Mouse (Mus musculus): ENCODE results near the gene Gm17409. TPM values are rescaled to one million over a fixed set of nuclear protein-coding genes. Genes with fewer than 3 reads are reported as not detected.

Gene Gm17409
- polyA plus RNA-seq, 1 experiment: 0.15 TPM

DNA sequence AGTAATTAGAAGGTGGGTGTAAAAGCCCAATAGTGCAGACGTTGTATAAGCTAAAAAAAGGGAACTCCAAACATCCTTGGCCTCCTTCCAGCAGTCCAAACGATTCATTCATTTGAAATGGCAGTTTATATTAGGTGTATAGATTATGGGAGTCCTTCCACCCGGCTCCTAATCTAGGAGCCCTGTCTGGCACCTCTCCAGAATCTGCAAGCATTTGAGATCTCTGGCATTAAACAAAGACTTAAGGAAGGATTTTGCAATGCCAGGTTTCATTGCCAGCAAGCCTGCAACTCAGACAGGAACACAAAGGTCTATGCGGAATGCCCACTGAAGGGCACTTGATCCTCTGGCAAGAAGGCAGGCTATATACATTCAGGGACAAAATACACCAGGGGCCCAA, 15.2 kb downstream of the Gm17409 start:
- Histone ChIP-seq H3K4me1 (ENCODE audit: control insufficient read depth, insufficient read depth, low read length) (no peaks in the 10 kb centered on the region), H3K27ac (ENCODE audit: control insufficient read depth, insufficient read depth, low read depth, low read length) (no peak overlapping the region), H3K4me3 (ENCODE audit: control insufficient read depth, low read depth, low read length) (no peak overlapping the region), H3K36me3 (ENCODE audit: control insufficient read depth, insufficient read depth, low read length) (no peaks in the 10 kb centered on the region), H3K27me3 (ENCODE audit: control insufficient read depth, insufficient read depth, low read length) (no peaks in the 10 kb centered on the region)
- no peak for TF ChIP-seq POLR2A (IDR thresholded peaks at IDR 0.05; ENCODE audit: control insufficient read depth, low read depth, low read length)
- TF ChIP-seq CTCF (IDR thresholded peaks at IDR 0.05; ENCODE audit: control insufficient read depth, insufficient read depth, insufficient replicate concordance, low read depth, low read length): no peak

DNA sequence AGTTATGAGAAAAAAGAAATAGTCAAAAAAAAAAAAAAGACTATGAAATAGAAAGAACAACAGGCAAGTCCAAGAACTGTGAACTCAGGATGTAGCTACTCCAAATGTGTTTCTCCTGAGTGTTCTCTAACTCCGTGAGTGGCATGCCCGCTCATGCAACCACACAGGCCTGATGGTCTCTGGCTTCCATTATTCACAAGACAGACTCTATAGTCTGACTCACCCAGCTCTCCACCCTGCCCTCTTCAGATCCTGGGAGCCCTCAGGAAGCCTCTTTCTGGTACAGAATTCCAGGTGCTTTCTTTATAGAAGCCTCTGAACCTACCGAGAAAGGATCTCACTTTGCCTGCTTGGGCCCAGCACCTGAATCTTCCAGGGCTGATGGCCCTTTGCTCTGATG, 15.8 kb downstream of the Gm17409 start:
- Histone ChIP-seq H3K4me1 (ENCODE audit: control insufficient read depth, insufficient read depth, low read length) (no peaks in the 10 kb centered on the region), H3K27ac (ENCODE audit: control insufficient read depth, insufficient read depth, low read depth, low read length) (no peak overlapping the region), H3K36me3 (ENCODE audit: control insufficient read depth, insufficient read depth, low read length) (no peaks in the 10 kb centered on the region), H3K27me3 (ENCODE audit: control insufficient read depth, insufficient read depth, low read length) (no peaks in the 10 kb centered on the region), H3K4me3 (ENCODE audit: control insufficient read depth, low read depth, low read length) (no peak overlapping the region)
- TF ChIP-seq CTCF (IDR thresholded peaks at IDR 0.05; ENCODE audit: control insufficient read depth, insufficient read depth, insufficient replicate concordance, low read depth, low read length): no peak

DNA sequence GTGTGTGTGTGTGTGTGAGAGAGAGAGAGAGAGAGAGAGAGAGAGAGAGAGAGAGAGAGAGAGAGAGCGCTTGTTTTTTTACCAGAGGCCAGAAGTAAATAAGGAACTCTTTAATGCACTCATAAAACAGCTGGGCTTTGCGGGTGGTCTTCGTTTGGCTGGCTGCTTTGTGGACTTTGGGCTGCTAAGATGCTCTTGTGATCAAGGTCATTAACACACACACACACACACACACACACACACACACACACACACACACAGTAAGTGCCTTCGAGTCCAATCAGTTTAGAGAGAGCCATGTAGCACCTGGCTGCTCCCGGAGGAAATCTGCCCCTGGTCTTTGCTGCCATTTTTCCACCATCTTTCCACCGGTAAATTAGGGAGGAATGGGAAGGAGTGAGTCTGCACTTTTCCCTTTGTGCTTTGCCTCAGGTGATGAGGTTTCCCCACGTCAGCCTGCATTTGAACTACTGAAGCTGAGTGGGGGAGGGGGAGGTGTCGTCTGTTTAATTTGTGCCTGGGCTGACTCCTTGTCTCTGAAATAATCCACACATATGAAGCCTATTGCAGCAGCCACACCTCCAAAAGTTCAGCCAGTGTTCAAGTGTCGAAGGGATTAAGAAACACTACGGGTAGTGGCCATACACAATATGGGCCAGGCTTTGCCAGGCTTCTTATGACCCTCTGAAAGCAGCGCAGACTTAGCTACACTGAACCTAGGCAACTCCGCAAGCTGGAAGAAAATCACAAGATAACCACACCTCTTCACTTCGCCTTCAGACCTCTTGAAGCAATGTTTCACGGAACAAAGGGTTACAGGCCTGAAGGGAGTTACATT, 16.7 kb downstream of the Gm17409 start:
- TF ChIP-seq CTCF (IDR thresholded peaks at IDR 0.05; ENCODE audit: control insufficient read depth, insufficient read depth, insufficient replicate concordance, low read depth, low read length): no peak
- TF ChIP-seq POLR2A (IDR thresholded peaks at IDR 0.05; ENCODE audit: control insufficient read depth, low read depth, low read length): no peak
- H3K27me3 ChIP-seq (ENCODE audit: control insufficient read depth, insufficient read depth, low read length): no peaks in the 10 kb centered on the region
- no peak overlapping the region for H3K27ac ChIP-seq (ENCODE audit: control insufficient read depth, insufficient read depth, low read depth, low read length)

DNA sequence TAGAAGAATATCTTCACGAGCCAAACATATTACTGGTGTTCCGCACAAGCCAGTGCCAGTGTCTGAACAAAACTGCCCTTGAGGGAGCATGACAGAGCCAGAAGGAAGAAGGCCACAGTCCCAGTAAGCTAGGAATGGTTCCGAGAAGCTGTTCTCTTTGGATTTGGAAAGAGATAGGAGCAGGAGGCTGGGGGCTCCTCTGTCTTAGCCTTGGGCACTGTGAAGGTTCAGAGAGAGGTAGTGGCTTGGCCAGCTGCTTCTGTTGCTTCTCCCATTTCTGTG, 17.3 kb downstream of the Gm17409 start:
- Histone ChIP-seq H3K4me3 (ENCODE audit: control insufficient read depth, low read depth, low read length) (no peak overlapping the region), H3K4me1 (ENCODE audit: control insufficient read depth, insufficient read depth, low read length) (no peaks in the 10 kb centered on the region), H3K27ac (ENCODE audit: control insufficient read depth, insufficient read depth, low read depth, low read length) (no peak overlapping the region), H3K36me3 (ENCODE audit: control insufficient read depth, insufficient read depth, low read length) (no peaks in the 10 kb centered on the region), H3K27me3 (ENCODE audit: control insufficient read depth, insufficient read depth, low read length) (no peaks in the 10 kb centered on the region)
- TF ChIP-seq CTCF (IDR thresholded peaks at IDR 0.05; ENCODE audit: control insufficient read depth, insufficient read depth, insufficient replicate concordance, low read depth, low read length): no peak
- TF ChIP-seq POLR2A (IDR thresholded peaks at IDR 0.05; ENCODE audit: control insufficient read depth, low read depth, low read length): no peak

More for the DNA sequence above, 16.7 kb downstream of the Gm17409 start:
- Histone ChIP-seq H3K4me3 (ENCODE audit: control insufficient read depth, low read depth, low read length) (no peak overlapping the region), H3K4me1 (ENCODE audit: control insufficient read depth, insufficient read depth, low read length) (no peaks in the 10 kb centered on the region), H3K36me3 (ENCODE audit: control insufficient read depth, insufficient read depth, low read length) (no peaks in the 10 kb centered on the region)

DNA sequence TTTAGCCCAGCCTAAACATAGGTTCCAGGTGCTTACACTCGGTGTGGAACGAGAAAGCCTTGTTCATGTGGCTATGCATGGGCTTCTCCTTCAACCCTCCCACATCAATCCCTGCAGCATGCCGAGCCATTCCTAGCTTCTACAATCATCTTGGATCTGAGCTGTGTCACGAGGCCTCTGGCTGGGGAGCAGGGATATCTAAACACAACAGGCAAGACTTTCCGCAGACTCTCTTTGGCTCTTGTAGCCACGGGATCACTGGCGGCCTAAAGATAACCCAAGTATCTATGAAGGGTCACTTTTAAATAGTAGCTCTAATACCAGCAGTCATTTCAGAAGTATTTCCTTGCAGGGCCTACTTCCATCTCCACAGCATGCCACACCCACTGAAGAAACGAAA, 18.5 kb downstream of the Gm17409 start:
- no peaks in the 10 kb centered on the region for H3K4me1 ChIP-seq (ENCODE audit: control insufficient read depth, insufficient read depth, low read length)
- TF ChIP-seq CTCF (IDR thresholded peaks at IDR 0.05; ENCODE audit: control insufficient read depth, insufficient read depth, insufficient replicate concordance, low read depth, low read length): no peak
- TF ChIP-seq POLR2A (IDR thresholded peaks at IDR 0.05; ENCODE audit: control insufficient read depth, low read depth, low read length): no peak

DNA sequence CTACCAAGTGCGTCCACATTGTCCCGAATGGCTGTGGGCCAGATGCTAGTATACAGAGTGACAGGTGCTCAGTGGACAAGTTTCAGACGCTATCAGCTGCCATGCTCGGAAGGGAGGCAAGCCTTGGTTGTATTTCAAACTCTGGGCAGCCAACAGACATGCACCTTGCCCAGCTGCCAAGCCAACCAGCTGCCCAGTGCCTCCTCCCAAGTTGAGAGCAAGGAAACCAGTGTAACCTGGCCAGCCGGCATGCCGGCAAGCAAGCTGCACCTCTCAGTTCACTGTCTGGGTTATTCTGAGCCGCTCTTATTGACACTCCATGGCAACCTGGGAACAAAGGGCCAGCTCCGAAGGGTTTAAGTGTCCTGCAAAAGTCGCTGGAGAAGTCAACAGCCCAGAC, 19.4 kb downstream of the Gm17409 start:
- Histone ChIP-seq H3K4me3 (ENCODE audit: control insufficient read depth, low read depth, low read length) (no peak overlapping the region), H3K27me3 (ENCODE audit: control insufficient read depth, insufficient read depth, low read length) (no peaks in the 10 kb centered on the region), H3K27ac (ENCODE audit: control insufficient read depth, insufficient read depth, low read depth, low read length) (no peak overlapping the region), H3K36me3 (ENCODE audit: control insufficient read depth, insufficient read depth, low read length) (no peaks in the 10 kb centered on the region), H3K4me1 (ENCODE audit: control insufficient read depth, insufficient read depth, low read length) (no peaks in the 10 kb centered on the region)
- TF ChIP-seq POLR2A (IDR thresholded peaks at IDR 0.05; ENCODE audit: control insufficient read depth, low read depth, low read length) (no peak), CTCF (IDR thresholded peaks at IDR 0.05; ENCODE audit: control insufficient read depth, insufficient read depth, insufficient replicate concordance, low read depth, low read length) (no peak)

More for the DNA sequence above, 18.5 kb downstream of the Gm17409 start:
- no peak overlapping the region for H3K4me3 ChIP-seq (ENCODE audit: control insufficient read depth, low read depth, low read length)
- no peaks in the 10 kb centered on the region for H3K27me3 ChIP-seq (ENCODE audit: control insufficient read depth, insufficient read depth, low read length)
- H3K36me3 ChIP-seq (ENCODE audit: control insufficient read depth, insufficient read depth, low read length): no peaks in the 10 kb centered on the region
- H3K27ac ChIP-seq (ENCODE audit: control insufficient read depth, insufficient read depth, low read depth, low read length): no peak overlapping the region

DNA sequence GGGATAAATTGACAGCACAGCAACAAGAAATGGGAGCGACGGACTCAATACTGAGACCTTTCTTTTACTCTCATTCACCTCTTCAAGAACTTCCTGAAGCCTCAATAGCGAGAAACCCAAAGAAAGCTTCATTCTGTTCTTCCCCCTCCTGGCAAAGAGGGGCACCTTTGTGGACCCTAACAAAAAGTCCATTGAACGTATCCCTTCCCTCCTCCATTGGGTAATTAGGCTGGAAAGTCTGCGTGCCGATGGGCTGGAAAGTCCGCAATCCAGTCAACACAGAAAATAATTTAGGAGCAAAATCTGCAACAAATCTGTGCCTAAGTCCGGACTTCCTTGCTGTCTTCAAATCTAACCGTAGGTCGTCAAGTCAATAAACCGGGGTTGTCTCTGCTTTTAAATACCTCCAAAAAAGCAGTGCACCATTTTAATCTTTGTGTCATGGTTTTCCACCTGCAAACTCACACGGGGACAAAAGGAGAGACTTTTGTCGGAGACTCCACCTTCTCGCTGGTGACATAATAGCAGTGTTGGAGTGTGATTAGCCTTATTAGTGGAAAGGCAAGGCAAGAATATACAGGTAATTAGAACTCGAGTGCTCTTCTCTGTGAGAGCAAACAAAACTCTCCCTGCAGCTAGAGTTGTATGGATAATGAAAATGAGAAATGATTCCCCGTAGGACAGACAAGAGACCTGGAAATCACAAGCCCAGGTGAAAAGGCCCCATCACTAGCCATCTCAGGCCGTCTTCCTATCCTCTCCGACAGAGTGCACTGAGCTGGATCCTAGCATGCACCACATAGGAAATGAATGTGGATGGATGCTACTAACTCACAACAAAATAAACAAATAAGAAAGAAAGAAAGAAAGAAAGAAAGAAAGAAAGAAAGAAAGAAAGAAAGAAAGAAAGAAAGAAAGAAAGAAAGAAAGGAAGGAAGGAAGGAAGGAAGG, 24.0 kb downstream of the Gm17409 start:
- H3K27me3 ChIP-seq (ENCODE audit: control insufficient read depth, insufficient read depth, low read length): no peaks in the 10 kb centered on the region
- TF ChIP-seq CTCF (IDR thresholded peaks at IDR 0.05; ENCODE audit: control insufficient read depth, insufficient read depth, insufficient replicate concordance, low read depth, low read length) (no peak), POLR2A (IDR thresholded peaks at IDR 0.05; ENCODE audit: control insufficient read depth, low read depth, low read length) (no peak)
- H3K4me3 ChIP-seq (ENCODE audit: control insufficient read depth, low read depth, low read length): no peak overlapping the region
- H3K4me1 ChIP-seq (ENCODE audit: control insufficient read depth, insufficient read depth, low read length): no peaks in the 10 kb centered on the region
- no peaks in the 10 kb centered on the region for H3K36me3 ChIP-seq (ENCODE audit: control insufficient read depth, insufficient read depth, low read length)
- H3K27ac ChIP-seq (ENCODE audit: control insufficient read depth, insufficient read depth, low read depth, low read length): no peak overlapping the region
